Mouse (Mus musculus) kidney, postnatal 14 days (tissue): Measurements from ENCODE around the gene Olfr1424.
"Not testable (repeated sequence)": the region's sequence is repeated elsewhere in the genome, so short reads cannot be mapped to it uniquely, and the experiment has no call there.

Experiments used
- DNase-seq: peaks from one replicate; pipeline ENCODE4 v3.0.0; 2022; ENCODE audit warnings: mixed read lengths

Gene Olfr1424

DNA sequence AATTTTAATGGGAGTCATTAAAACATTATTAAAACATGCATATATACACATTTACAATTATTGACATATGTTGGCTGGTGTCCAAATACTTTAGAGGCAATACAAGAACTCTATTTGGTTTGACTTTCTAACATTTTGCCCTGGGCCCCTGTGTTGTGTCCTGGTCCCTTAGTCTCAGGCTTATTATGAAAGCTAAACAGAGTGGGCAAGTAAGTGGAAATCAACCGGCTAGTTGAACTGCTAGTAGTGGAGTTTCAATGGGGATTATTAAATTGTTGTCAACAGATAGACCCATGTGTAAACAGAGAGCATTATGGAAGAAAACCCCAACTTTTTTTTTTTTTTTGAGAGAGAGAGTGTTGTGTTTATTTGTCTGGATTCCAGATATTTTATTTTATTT, at the start of gene Olfr1424:
TSS of gene Olfr1424 (minus strand) at position 101 of the 400 bp plus-strand sequence.
- DNase-seq: not testable (repeated sequence)

DNA sequence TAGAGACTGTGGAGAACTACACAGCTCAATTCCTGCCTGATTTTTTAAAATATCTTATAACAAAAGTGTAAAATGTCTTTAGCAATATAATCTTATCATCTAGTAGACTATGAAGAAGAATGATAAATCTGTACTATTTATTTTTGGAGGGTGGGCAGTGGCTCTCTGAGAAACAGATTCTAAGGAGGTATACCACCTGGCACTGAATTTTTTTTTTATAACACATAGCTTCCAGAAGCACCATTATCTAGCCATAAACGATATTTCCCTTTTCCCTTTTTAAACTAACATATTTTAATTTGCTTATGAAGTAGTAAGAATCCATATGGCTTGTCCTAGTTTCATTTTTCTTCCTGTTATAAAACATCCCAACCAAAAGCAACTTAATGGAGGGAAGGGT, 42.1 kb upstream of the Olfr1424 start:
- DNase-seq: no peak

GRCm38 (mm10) chr19:12103234-12103633, 40.8 kb upstream of the Olfr1424 start, which contains the start of gene Olfr1427:
Gene Olfr1427 (minus strand): TSS chr19:12103334.
- DNase-seq: no peak

DNA sequence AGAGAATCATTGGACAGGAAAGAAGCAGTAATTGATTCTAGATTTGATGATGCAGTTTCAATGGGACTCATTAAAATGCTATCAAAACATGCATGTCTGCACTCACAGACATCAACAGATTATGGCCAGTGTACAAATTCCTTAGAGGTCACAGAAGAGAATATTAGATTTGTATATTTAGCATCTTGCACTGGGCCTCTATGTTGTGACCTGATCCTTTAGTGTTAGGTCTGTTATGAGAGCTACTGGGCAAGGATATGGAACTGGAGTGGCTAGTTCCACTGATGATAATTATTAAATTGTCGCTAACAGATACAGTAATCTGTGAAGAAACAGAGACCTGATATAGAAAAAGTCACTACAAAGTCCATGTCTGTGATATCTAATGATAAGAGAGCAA, 29.4 kb upstream of the Olfr1424 start, which contains the start of gene Olfr1426:
TSS of gene Olfr1426 (minus strand) at position 101 of the 400 bp plus-strand sequence.
- no peak for DNase-seq

- not testable (repeated sequence) for DNase-seq
Observed at GRCm38 (mm10) chr19:12077631-12078030, 15.1 kb upstream of the Olfr1424 start, which contains the start of gene Olfr1425. Gene Olfr1425 (minus strand): TSS chr19:12077731.

DNA sequence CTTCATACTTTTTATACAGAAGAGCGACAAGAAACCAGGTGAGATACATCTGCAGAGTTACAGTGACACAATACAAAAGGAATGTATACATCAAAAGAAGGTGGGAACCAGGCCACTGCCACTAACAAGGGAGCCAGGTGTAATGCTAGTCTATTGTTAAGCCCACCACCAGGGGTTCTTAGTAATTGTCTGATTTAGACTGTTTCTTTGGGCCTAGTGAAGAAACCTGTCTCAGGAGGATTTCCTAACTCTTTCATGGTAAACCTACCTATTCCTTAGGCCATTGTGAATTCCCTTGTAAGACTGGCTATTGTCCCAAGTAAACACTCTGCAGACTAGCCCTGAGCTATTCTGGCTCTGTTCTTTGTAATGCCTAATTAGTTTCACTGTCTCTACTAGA, 7.1 kb upstream of the Olfr1424 start:
- DNase-seq: not testable (repeated sequence)

DNA sequence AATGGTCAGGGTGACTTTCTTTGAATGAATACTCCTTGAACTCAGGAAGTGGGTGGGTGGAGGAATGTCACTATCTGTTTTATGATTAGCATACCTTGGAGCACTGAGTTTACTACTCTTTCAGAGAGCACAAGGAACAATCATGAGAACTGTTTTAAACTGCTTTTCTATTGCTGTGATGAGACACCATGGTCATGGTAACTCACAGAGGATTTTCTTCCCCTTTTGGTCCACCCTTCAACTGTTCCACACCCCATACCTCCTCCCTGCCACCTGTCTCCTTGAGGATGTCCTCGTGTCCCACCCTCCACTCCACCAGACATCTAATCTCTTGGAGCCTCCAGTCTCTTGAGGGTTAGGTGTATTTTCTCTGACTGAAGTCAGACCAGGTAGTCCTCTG, 5.3 kb upstream of the Olfr1424 start:
- DNase-seq: not testable (repeated sequence)

DNA sequence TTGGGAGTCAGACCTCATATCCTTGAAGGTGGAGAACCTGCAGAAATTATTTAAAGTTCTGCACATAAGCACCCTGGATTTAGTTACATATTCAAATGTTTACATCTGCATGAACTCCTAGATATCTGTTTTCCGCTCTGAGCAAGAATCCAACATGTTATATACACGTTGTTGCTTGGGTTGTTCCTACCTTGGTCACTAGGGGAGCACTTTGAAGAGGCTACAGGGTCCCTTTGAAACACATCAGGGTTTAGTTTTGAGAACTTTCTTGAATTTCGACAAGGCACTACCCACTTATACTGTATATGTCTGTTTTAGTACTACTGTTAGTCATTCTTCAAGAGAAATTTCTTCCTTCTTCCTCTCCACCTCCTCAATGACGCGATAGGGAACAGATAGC, 19.3 kb downstream of the Olfr1424 start:
- DNase-seq: no peak

DNA sequence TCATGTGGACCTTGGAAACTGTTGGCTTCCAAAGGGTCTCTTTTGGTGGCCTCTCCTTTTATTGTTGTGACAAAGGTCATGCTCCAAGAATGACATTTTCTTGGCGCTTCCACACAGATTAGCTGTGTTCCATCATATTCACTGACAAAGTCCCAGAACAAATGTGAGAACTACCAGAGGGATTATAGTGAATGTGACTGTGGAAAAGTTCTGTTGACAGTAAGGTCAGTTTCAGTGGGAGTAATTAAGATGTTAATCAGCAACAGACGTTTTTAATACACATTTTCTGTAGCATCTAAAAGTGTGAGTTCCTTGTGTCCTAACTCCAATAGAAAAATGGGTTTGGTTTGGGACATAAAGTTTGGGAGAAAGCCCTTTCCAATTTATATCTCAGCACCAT, 21.3 kb downstream of the Olfr1424 start, which contains the start of gene Olfr1423:
TSS of gene Olfr1423 (minus strand) at position 101 of the 400 bp plus-strand sequence.
- DNase-seq: no peak

- DNase-seq: no peak
Observed at GRCm38 (mm10) chr19:12037727-12038126, 24.8 kb downstream of the Olfr1424 start.

GRCm38 (mm10) chr19:12026606-12027005, 35.9 kb downstream of the Olfr1424 start:
- no peak for DNase-seq

GRCm38 (mm10) chr19:12025333-12025732, 37.1 kb downstream of the Olfr1424 start:
- DNase-seq: no peak

DNA sequence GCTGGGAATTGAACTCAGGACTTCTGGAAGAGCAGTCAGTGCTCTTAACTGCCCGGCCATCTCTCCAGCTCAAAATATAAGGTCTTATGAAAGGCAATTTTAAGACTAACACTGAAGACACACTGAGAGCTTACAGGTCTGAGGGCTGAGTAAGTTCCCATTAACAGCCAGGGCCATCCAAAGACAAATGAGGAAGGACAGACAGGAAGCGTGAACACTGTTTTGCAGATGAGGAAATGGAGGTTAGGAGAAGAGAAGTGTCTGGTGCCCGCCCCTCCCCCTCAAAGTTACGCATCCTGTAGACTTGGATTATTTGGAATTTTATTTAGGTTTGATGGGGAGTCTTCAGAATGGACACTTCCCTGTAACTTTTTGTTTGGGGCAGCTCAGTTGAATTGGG, 38.3 kb downstream of the Olfr1424 start:
- DNase-seq: no peak

GRCm38 (mm10) chr19:12016192-12016591, 46.3 kb downstream of the Olfr1424 start:
- no peak for DNase-seq

DNA sequence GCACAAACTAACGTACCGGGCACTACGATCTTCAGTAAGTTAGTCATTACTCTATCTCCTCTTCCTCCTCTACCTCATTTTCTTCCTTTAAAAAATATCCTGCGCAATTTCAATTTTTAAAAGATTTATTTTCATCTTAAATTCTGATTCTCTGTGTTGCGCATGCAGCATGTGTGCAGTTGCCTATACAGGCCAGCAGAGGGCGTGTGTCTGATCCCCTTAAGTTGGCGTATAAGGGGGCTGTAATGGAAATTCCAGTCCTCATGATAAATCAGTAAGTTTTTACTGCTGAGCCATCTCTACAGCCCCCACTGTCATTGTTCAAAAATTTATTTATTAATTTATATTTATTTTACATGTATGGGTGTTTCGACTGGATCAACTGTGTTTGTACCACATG, 46.8 kb downstream of the Olfr1424 start:
- no peak for DNase-seq

GRCm38 (mm10) chr19:12013228-12013627, 49.3 kb downstream of the Olfr1424 start:
- peak; percentile 55 for DNase-seq

DNA sequence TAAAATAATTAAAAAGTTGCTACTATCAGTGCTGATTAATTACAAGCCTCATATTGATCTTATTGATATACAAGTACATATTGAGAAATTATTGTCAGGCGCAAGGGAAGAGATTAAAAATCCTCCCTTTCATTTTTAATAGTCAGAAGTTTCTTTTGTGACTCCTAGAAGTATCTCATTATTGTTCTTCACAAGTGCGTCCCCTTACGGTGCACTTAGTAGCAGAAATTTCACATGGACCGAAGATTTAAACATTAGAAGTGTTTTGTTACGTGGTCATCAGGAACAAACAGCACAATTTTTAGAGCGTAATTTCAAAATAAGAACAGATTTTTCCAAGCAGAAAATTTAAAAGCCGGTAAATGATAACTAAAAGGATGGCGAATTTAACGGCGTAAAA, 49.9 kb downstream of the Olfr1424 start:
- no peak for DNase-seq

DNA sequence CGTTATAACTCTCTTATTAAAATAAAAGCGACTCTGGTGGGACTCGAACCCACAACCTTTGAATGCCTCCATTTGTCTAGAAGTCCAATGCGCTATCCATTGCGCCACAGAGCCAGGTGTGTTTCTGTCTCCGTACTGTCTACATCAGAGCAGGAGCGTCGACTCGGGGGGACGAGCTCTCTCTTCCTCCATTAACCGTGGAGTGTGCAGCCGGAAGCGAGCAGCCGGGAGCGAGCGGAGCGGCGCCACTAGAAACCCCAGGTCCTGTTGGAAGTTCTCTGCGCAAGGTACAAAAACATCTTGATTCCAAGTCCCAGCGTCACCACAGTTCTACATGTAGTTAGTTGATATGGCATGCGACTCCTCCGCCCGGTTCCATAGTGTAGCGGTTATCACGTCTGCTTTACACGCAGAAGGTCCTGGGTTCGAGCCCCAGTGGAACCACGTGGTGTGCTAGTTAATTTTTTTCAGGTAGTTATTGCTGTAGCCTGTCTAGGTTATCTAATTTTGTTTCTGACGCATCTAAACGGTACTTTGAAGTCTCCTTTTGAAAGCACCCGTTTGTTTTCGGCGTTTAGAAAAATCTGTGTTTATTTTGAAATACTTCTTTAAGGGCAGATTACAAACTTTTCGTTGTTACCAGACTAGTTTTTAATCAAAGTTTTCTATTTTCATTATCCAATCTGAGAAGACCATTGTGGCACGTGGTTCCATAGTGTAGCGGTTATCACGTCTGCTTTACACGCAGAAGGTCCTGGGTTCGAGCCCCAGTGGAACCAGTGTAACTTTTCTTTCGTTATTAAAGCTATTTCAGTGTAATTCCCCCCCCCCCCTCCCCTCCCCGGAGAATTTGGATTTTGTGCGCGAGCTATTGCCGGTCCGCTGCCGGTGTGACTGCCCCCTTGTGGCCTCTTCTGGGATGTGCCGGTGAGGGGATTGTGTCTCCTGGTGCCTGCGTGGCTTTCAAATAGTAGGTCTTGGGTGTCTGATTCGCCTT, 50.6 kb downstream of the Olfr1424 start:
- DNase-seq: peak; percentile 90

DNA sequence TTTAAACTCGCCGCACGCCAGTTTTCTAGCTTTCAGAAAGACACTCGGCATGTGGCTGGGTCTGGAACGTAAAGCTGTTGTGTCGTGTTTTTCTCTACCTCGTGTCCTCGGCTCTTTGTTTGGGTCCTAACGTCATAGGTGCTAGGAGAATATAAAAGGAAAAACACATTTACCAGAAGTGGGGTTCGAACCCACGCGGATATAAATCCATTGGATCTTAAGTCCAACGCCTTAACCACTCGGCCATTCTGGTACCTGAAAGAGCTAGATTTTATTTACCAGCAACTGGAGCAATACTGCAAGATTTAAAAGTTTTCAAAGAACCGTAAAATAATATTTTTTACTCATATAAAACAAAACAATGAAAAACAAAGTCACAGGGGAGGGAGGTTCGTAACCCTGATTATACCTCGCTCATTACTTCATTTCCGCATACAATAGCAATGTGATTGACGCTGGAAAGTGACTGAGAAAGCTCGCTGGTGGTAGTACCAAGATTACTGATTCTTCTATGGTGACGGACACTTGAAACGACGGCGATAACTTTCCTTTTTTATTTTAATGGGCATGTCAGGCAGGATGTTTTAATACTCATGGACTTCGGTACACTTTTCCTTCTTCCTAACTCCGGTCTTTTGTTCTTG, 51.4 kb downstream of the Olfr1424 start:
- peak; percentile 84 for DNase-seq

DNA sequence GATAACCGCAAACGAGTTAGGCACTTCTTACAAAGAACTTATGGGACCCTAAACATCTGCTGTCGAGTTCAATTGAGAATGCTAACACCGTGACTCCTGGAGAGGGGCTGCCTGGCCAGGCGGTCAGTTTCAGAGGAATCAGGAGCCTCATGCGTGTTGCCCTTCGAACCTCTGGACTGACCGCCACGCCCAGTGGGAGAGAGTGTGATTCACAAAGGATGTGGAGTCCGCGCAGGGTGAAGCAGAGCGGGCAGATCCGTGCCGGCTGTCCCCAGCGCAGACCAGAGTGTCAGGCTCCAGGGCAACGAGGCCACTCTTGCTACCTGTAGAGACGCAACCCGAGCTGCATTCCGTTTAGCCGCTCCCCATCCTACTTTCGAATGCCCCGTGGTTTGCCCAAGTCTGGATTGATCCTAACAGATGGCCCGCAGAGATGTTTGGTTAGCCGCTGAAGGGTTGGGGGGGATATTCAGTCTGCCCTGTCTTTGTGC, 52.2 kb downstream of the Olfr1424 start:
- peak; percentile 85 for DNase-seq

DNA sequence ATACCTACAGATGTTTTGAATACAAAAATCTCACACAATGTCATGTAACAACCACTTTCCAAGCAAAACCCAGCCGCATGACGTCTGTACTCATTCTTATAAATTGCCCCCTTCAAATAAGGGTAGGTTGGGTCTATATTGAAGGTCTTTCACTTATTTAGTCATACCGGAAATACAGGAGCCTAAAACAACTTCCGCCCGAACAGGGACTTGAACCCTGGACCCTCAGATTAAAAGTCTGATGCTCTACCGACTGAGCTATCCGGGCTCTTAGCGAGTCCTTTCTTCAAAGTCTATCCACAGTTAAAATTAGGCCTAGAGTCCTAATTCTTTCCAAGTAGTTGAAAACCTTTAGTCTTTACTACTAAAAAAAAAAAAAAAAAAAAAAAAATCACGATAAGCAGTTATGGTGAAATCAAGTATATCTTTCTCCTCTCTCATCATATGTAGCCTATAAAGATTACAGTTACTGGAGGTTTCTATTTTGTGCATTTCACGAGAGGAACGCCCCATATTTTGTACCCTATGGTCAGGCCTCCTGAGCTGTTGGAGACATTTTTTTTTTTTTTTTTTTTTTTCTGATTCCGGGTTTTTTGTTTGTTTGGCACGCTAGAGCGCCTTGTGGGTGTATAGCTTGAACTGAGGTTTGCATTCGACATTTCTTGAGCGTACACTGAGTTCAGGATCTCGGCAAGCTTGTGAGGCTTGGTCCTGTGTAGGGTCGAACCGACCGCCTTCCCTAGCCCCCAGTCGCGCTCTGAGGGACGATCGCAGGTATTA, 52.8 kb downstream of the Olfr1424 start:
- peak; percentile 79 for DNase-seq
